Mouse (Mus musculus) lung, adult 2 months (tissue): ENCODE results near the gene Gsto2. TPM values are rescaled to one million over a fixed set of nuclear protein-coding genes. Genes with fewer than 3 reads are reported as not detected.
A peak's percentile ranks its signal among the peaks of the same experiment; 100 is the strongest.

ENCODE experiments used
- DNase-seq: peaks from one replicate; pipeline ENCODE4 v3.0.0; 2022
- H3K4me1 ChIP-seq: fragments of 200-500 bp; 2 replicates; pipeline ENCODE4 v1.6.1; 2011; ENCODE audit warnings: low read length; ENCODE audit not compliant: control insufficient read depth, insufficient read depth
- H3K4me3 ChIP-seq: fragments of 200-500 bp; replicated peaks from 2 replicates; pipeline ENCODE3; 2011; ENCODE audit warnings: low read depth, mild to moderate bottlenecking, control low read depth, low read length; ENCODE audit errors: extremely low read depth
- CTCF ChIP-seq: fragments of 200-500 bp; IDR thresholded peaks from 2 replicates; pipeline ENCODE4 v1.5.1; 2011; ENCODE audit warnings: mild to moderate bottlenecking, low read length, control low read depth; ENCODE audit not compliant: insufficient read depth
- POLR2A ChIP-seq: fragments of 200-500 bp; IDR thresholded peaks from 2 replicates; pipeline ENCODE4 v1.6.1; 2011; ENCODE audit warnings: low read depth, mild to moderate bottlenecking, control low read depth, low read length, borderline replicate concordance; ENCODE audit errors: extremely low read depth
- WGBS: fragments of 180-500 bp; shearing (Covaris S2); methylation state at CpG from one replicate; pipeline ENCODE4 v1.1.7; 2018; 5-methylcytosine and 5-hydroxymethylcytosine counted together
- polyA plus RNA-seq: library from polyadenylated mRNA; depleted of rRNA; stranded (reverse); fragments of >200 nt; gene quantifications from 2 replicates; pipeline ENCODE4 v1.2.3, GENCODE M21; 2012; rRNA removed

The Gsto2 gene
- polyA plus RNA-seq, 1 experiment: 1.5 TPM

GRCm38 (mm10) chr19:47931982-47932638, 66.8 kb downstream of the Gsto2 start:
- Histone ChIP-seq H3K4me1 (0 out of 2 replicates have a peak, but pooled peaks cover 2% of the 10 kb centered on the region), H3K4me3 (no peak overlapping the region)
- TF ChIP-seq POLR2A: no peak
- TF ChIP-seq CTCF: peak; percentile 61
- WGBS: 35% methylated on average over 7 of the region's 7 CpGs
- no peak for DNase-seq

- no peak overlapping the region for H3K4me3 ChIP-seq
- 83% methylated on average over 8 of the region's 8 CpGs for WGBS
- DNase-seq: no peak
- 0 out of 2 replicates have a peak, but pooled peaks cover 6% of the 10 kb centered on the region for H3K4me1 ChIP-seq
- no peak for TF ChIP-seq CTCF
- no peak for TF ChIP-seq POLR2A
These were observed 68.8 kb downstream of the Gsto2 start for GRCm38 (mm10) chr19:47934146-47934545.

GRCm38 (mm10) chr19:47934636-47935238, 69.4 kb downstream of the Gsto2 start:
- TF ChIP-seq CTCF: no peak
- TF ChIP-seq POLR2A: no peak
- H3K4me3 ChIP-seq: peak overlapping the region; percentile 36
- 0 out of 2 replicates have a peak, but pooled peaks cover 6% of the 10 kb centered on the region for H3K4me1 ChIP-seq
- no peak for DNase-seq
- WGBS: 54% methylated on average over 16 of the region's 16 CpGs

- 66% methylated on average over 6 of the region's 6 CpGs for WGBS
These were observed 70.2 kb downstream of the Gsto2 start for GRCm38 (mm10) chr19:47935530-47935929.

More at GRCm38 (mm10) chr19:47935530-47935929, 70.2 kb downstream of the Gsto2 start:
- no peak for DNase-seq
- TF ChIP-seq CTCF: no peak
- no peak for TF ChIP-seq POLR2A
- Histone ChIP-seq H3K4me3 (no peak overlapping the region), H3K4me1 (0 out of 2 replicates have a peak, but pooled peaks cover 6% of the 10 kb centered on the region)

Other genes with a start within 250 kb of the Gsto2 start
- gene Col17a1, start 173.4 kb upstream of the Gsto2 start, polyA plus RNA-seq: 8.7 and 20.2 TPM in 2 replicates
- gene Sfr1, start 133.9 kb upstream of the Gsto2 start, polyA plus RNA-seq: 47.8 and 56.4 TPM in 2 replicates
- 101 and 155 TPM in 2 replicates for gene Gsto1, start 10.6 kb upstream of the Gsto2 start, polyA plus RNA-seq
- 7.0 and 7.1 TPM in 2 replicates for gene Cfap43, start 53.8 kb downstream of the Gsto2 start, polyA plus RNA-seq
- 17.8 and 22.0 TPM in 2 replicates for gene Itprip, start 53.8 kb downstream of the Gsto2 start, polyA plus RNA-seq
- gene Cfap58, start 72.1 kb downstream of the Gsto2 start, polyA plus RNA-seq: 0.38 and 0.92 TPM in 2 replicates